Mouse (Mus musculus) adrenal gland, adult (tissue): ENCODE measurements at regions not wholly inside any gene's neighbourhood (a gene's known extent, or its start where the extent isn't known, plus 50 kb on each side); places are given as distances from the start of the nearest gene placed in this dataset.

Source experiments
- DNase-seq, 2 experiments: peaks; one replicate each; pipeline ENCODE4 v3.0.0; 2022 to 2023; ENCODE audit warnings: low spot score in 1 of 2; ENCODE audit not compliant: inconsistent age in 2 of 2

GRCm38 (mm10) chr2:40522536-40522935, 1296.3 kb upstream of the Ppp6c start:
- DNase-seq, result no peak

- DNase-seq, result no peak
Measured at GRCm38 (mm10) chr2:40510594-40511304, 1284.5 kb upstream of the Ppp6c start.

GRCm38 (mm10) chr2:40478747-40479662, 1252.8 kb upstream of the Ppp6c start:
- DNase-seq, result no peak

- no peak for DNase-seq
Measured at GRCm38 (mm10) chr2:40477414-40477813, 1251.2 kb upstream of the Ppp6c start.

GRCm38 (mm10) chr2:40456374-40456773, 1230.1 kb upstream of the Ppp6c start:
- DNase-seq, result no peak

- DNase-seq, result peak in 1 of 2 experiments; percentile 62
Measured at GRCm38 (mm10) chr2:40432821-40433490, 1206.7 kb upstream of the Ppp6c start.

- DNase-seq, result no peak
Measured at GRCm38 (mm10) chr2:40431335-40431734, 1205.1 kb upstream of the Ppp6c start.

- no peak for DNase-seq
Measured at GRCm38 (mm10) chr2:40402418-40402817, 1176.2 kb upstream of the Ppp6c start.
